Mouse (Mus musculus) lung, embryonic 14.5 days (tissue): ENCODE results near the gene Bcl2a1d. TPM values are rescaled to one million over a fixed set of nuclear protein-coding genes. Genes with fewer than 3 reads are reported as not detected.
"Not testable (repeated sequence)": the region's sequence is repeated elsewhere in the genome, so short reads cannot be mapped to it uniquely, and the experiment has no call there.

Experiments
- ATAC-seq: fragments of 200-750 bp; cut with Nextera tagmentation; 2 replicates; pipeline ENCODE4 v1.8.0; 2017; ENCODE audit warnings: mild to moderate bottlenecking, moderate TSS enrichment, moderate library complexity; ENCODE audit not compliant: insufficient read depth
- DNase-seq: peaks from one replicate; pipeline ENCODE4 v3.0.0-alpha.2; 2015
- H3K27ac ChIP-seq: fragments of 300-500 bp; sonication (generic); 2 replicates; pipeline ENCODE4 v1.5.1; 2014; ENCODE audit warnings: low read depth, mild to moderate bottlenecking, moderate library complexity
- H3K27me3 ChIP-seq: fragments of 300-500 bp; sonication (generic); 2 replicates; pipeline ENCODE4 v1.6.1; 2014; ENCODE audit warnings: low read length, control low read depth; ENCODE audit not compliant: insufficient read depth
- H3K36me3 ChIP-seq: fragments of 300-500 bp; sonication (generic); 2 replicates; pipeline ENCODE4 v1.6.1; 2014; ENCODE audit warnings: control low read depth; ENCODE audit not compliant: insufficient read depth
- H3K4me1 ChIP-seq: fragments of 300-500 bp; sonication (generic); 2 replicates; pipeline ENCODE4 v1.6.1; 2014; ENCODE audit warnings: antibody characterized with exemption, control low read depth; ENCODE audit not compliant: insufficient read depth
- H3K4me2 ChIP-seq: fragments of 300-500 bp; sonication (generic); 2 replicates; pipeline ENCODE4 v1.6.1; 2014; ENCODE audit warnings: mild to moderate bottlenecking
- H3K4me3 ChIP-seq: fragments of 300-500 bp; sonication (generic); 2 replicates; pipeline ENCODE4 v1.5.1; 2014; ENCODE audit warnings: low read depth, low read length
- H3K9ac ChIP-seq: fragments of 300-500 bp; sonication (generic); 2 replicates; pipeline ENCODE4 v1.6.1; 2014
- H3K9me3 ChIP-seq: fragments of 300-500 bp; sonication (generic); 2 replicates; pipeline ENCODE4 v1.6.1; 2016; ENCODE audit warnings: low read depth, low read length, control low read depth
- CTCF ChIP-seq: IDR thresholded peaks from 2 replicates; pipeline ENCODE4 v1.5.1; 2016; ENCODE audit warnings: antibody characterized with exemption, low read depth
- WGBS: fragments of 180-500 bp; shearing (Covaris S2); extraction: QIAGEN DNeasy Blood & Tissue Kit; methylation state at CpG from one replicate; pipeline ENCODE4 v1.1.7; 2014; 5-methylcytosine and 5-hydroxymethylcytosine counted together
- polyA plus RNA-seq: library from polyadenylated mRNA; unstranded; fragments of >200 nt; fragmentation: Nextera tagmentation; extraction: Ambion mirVana; gene quantifications from 2 replicates; pipeline ENCODE4 v1.2.1, GENCODE M21; 2014

Bcl2a1d gene
- polyA plus RNA-seq, 1 experiment from 2014 or later: 1.2 TPM

- peak; percentile 44 for DNase-seq
- H3K27me3 ChIP-seq, H3K4me1 ChIP-seq, H3K36me3 ChIP-seq, H3K9me3 ChIP-seq: not testable (repeated sequence)
- peak within 1 kb of the TSS; percentile 79; the same call in 1 of the 2 replicates for H3K27ac ChIP-seq
- peak; percentile 80 for ATAC-seq
- WGBS: 11% methylated on average over 11 of the region's 12 CpGs
- peak within 1 kb of the TSS; percentile 31 for H3K4me3 ChIP-seq
- peak within 1 kb of the TSS; percentile 47 for H3K9ac ChIP-seq
- H3K4me2 ChIP-seq: peak within 1 kb of the TSS; percentile 55
- TF ChIP-seq CTCF: peak; percentile 3; the same call in 1 of the 2 replicates
Observed at GRCm38 (mm10) chr9:88719989-88720537, 11.7 kb downstream of the Bcl2a1d start, which contains the start of gene Mthfsl. Gene Mthfsl (minus strand): TSS chr9:88720296.

- Histone ChIP-seq H3K4me2 (peak overlapping the region; percentile 55), H3K4me3 (peak overlapping the region; percentile 31), H3K27ac (peak overlapping the region; percentile 79; the same call in 1 of the 2 replicates), H3K9ac (peak overlapping the region; percentile 47)
- DNase-seq (peak; percentile 24), ATAC-seq (peak; percentile 94)
- H3K27me3 ChIP-seq, H3K36me3 ChIP-seq, H3K9me3 ChIP-seq, H3K4me1 ChIP-seq: not testable (repeated sequence)
- WGBS: 4% methylated on average over 17 of the region's 46 CpGs
Observed at GRCm38 (mm10) chr9:88719073-88719921, 12.4 kb downstream of the Bcl2a1d start.

- not testable (repeated sequence) for H3K9me3 ChIP-seq, H3K27ac ChIP-seq, H3K27me3 ChIP-seq, ATAC-seq, H3K4me1 ChIP-seq, H3K9ac ChIP-seq, H3K36me3 ChIP-seq, DNase-seq
- Histone ChIP-seq H3K4me3 (peak overlapping the region; percentile 31; the same call in 1 of the 2 replicates), H3K4me2 (peak overlapping the region; percentile 55; the same call in 1 of the 2 replicates)
- WGBS: 62% methylated on average over 5 of the region's 5 CpGs
Observed at GRCm38 (mm10) chr9:88718593-88718992, 13.1 kb downstream of the Bcl2a1d start.

GRCm38 (mm10) chr9:88718140-88718539, 13.6 kb downstream of the Bcl2a1d start:
- 25% methylated on average over 2 of the region's 2 CpGs for WGBS
- peak; percentile 17 for DNase-seq
- H3K9me3 ChIP-seq, H3K36me3 ChIP-seq, H3K4me3 ChIP-seq, ATAC-seq, H3K27ac ChIP-seq, H3K4me2 ChIP-seq, H3K4me1 ChIP-seq, H3K9ac ChIP-seq, H3K27me3 ChIP-seq: not testable (repeated sequence)

GRCm38 (mm10) chr9:88714515-88714914, 17.2 kb downstream of the Bcl2a1d start:
- not testable (repeated sequence) for H3K9ac ChIP-seq, H3K9me3 ChIP-seq, H3K27me3 ChIP-seq, H3K4me2 ChIP-seq, ATAC-seq, H3K4me3 ChIP-seq, H3K27ac ChIP-seq, DNase-seq, H3K4me1 ChIP-seq, H3K36me3 ChIP-seq
- 75% methylated on average over 5 of the region's 5 CpGs for WGBS

GRCm38 (mm10) chr9:88712164-88712749, 19.5 kb downstream of the Bcl2a1d start:
- H3K9ac ChIP-seq, H3K4me1 ChIP-seq, H3K27me3 ChIP-seq, H3K27ac ChIP-seq, H3K9me3 ChIP-seq, H3K4me3 ChIP-seq, DNase-seq, H3K4me2 ChIP-seq, H3K36me3 ChIP-seq, ATAC-seq: not testable (repeated sequence)
- 84% methylated on average over 3 of the region's 3 CpGs for WGBS

- H3K36me3 ChIP-seq, ATAC-seq, H3K9me3 ChIP-seq, H3K4me3 ChIP-seq, H3K4me2 ChIP-seq, H3K27ac ChIP-seq, H3K4me1 ChIP-seq, H3K27me3 ChIP-seq, H3K9ac ChIP-seq, DNase-seq: not testable (repeated sequence)
- 90% methylated on average over 4 of the region's 5 CpGs for WGBS
Observed at GRCm38 (mm10) chr9:88710910-88711438, 20.7 kb downstream of the Bcl2a1d start.

GRCm38 (mm10) chr9:88710439-88710838, 21.3 kb downstream of the Bcl2a1d start:
- 88% methylated on average over 2 of the region's 2 CpGs for WGBS
- ATAC-seq: not testable (repeated sequence)

GRCm38 (mm10) chr9:88709794-88710193, 21.9 kb downstream of the Bcl2a1d start:
- 77% methylated on average over 5 of the region's 5 CpGs for WGBS
- H3K4me1 ChIP-seq: not testable (repeated sequence)

More at GRCm38 (mm10) chr9:88710439-88710838, 21.3 kb downstream of the Bcl2a1d start:
- H3K4me2 ChIP-seq, H3K27ac ChIP-seq, DNase-seq, H3K27me3 ChIP-seq, H3K9ac ChIP-seq, H3K4me1 ChIP-seq, H3K36me3 ChIP-seq, H3K4me3 ChIP-seq, H3K9me3 ChIP-seq: not testable (repeated sequence)

More at GRCm38 (mm10) chr9:88709794-88710193, 21.9 kb downstream of the Bcl2a1d start:
- H3K27me3 ChIP-seq, H3K9ac ChIP-seq, H3K27ac ChIP-seq, H3K36me3 ChIP-seq, DNase-seq, H3K4me3 ChIP-seq, H3K4me2 ChIP-seq, H3K9me3 ChIP-seq, ATAC-seq: not testable (repeated sequence)
